Mouse (Mus musculus): Measurements from ENCODE around the gene Cdc45. TPM values are rescaled to one million over a fixed set of nuclear protein-coding genes. Genes with fewer than 3 reads are reported as not detected.
"Not testable (repeated sequence)": the region's sequence is repeated elsewhere in the genome, so short reads cannot be mapped to it uniquely, and the experiment has no call there.

The Cdc45 gene
- polyA plus RNA-seq (2014; fragmentation: Nextera tagmentation; extraction: Ambion mirVana) = 71.8 and 83.1 TPM in 2 replicates

- under 1% methylated on average over 42 of the region's 42 CpGs for WGBS
- Histone ChIP-seq H3K9ac (replicated peaks; ENCODE audit: low read length) (peak within 1 kb of the TSS; percentile 73), H3K36me3 (replicated peaks; ENCODE audit: control insufficient read depth, insufficient read depth, low read depth, low read length) (no peaks in the 10 kb centered on the region), H3K4me3 (ENCODE audit: low read depth, low read length) (peak within 1 kb of the TSS; percentile 67), H3K9me3 (replicated peaks; ENCODE audit: control insufficient read depth, low read length) (no peaks in the 10 kb centered on the region), H3K4me2 (ENCODE audit: low read depth, low read length) (peak within 1 kb of the TSS; percentile 81), H3K4me1 (ENCODE audit: control insufficient read depth, insufficient read depth, low read length) (no peaks in the 10 kb centered on the region), H3K27me3 (ENCODE audit: control insufficient read depth, insufficient read depth, low read length) (no peaks in the 10 kb centered on the region), H3K27ac (replicated peaks; ENCODE audit: low read depth, low read length) (no peak within 1 kb of the TSS)
- ATAC-seq (replicated peaks; ENCODE audit: insufficient number of reproducible peaks, low FRiP score, low TSS enrichment, low read depth) = peak; percentile 94
- peak; percentile 94 for DNase-seq (ENCODE audit: low spot score)
Observed at GRCm38 (mm10) chr16:18811468-18812384, at the start of gene Cdc45, which contains the start of gene Ufd1. Cdc45 (minus strand) TSS chr16:18811987. Ufd1 (plus strand) TSS chr16:18811779.

- no peak overlapping the region for H3K4me2 ChIP-seq (ENCODE audit: low read depth, low read length)
Observed at GRCm38 (mm10) chr16:18860186-18860585, 48.4 kb upstream of the Cdc45 start.

GRCm38 (mm10) chr16:18858551-18858950 is 46.8 kb upstream of the Cdc45 start:
- Histone ChIP-seq H3K4me1 (ENCODE audit: control insufficient read depth, insufficient read depth, low read length) (no peaks in the 10 kb centered on the region), H3K27ac (replicated peaks; ENCODE audit: low read depth, low read length) (no peak overlapping the region), H3K36me3 (replicated peaks; ENCODE audit: control insufficient read depth, insufficient read depth, low read depth, low read length) (no peaks in the 10 kb centered on the region), H3K9ac (replicated peaks; ENCODE audit: low read length) (no peak overlapping the region), H3K4me2 (ENCODE audit: low read depth, low read length) (no peak overlapping the region), H3K9me3 (replicated peaks; ENCODE audit: control insufficient read depth, low read length) (no peaks in the 10 kb centered on the region), H3K27me3 (ENCODE audit: control insufficient read depth, insufficient read depth, low read length) (no peaks in the 10 kb centered on the region), H3K4me3 (ENCODE audit: low read depth, low read length) (no peak overlapping the region)
- DNase-seq (ENCODE audit: low spot score) (peak; percentile 49), ATAC-seq (replicated peaks; ENCODE audit: insufficient number of reproducible peaks, low FRiP score, low TSS enrichment, low read depth) (no peak)

More at GRCm38 (mm10) chr16:18860186-18860585, 48.4 kb upstream of the Cdc45 start:
- H3K36me3 ChIP-seq (replicated peaks; ENCODE audit: control insufficient read depth, insufficient read depth, low read depth, low read length) = no peaks in the 10 kb centered on the region
- ATAC-seq (replicated peaks; ENCODE audit: insufficient number of reproducible peaks, low FRiP score, low TSS enrichment, low read depth) (no peak), DNase-seq (ENCODE audit: low spot score) (no peak)
- no peak overlapping the region for H3K9ac ChIP-seq (replicated peaks; ENCODE audit: low read length)
- H3K9me3 ChIP-seq (replicated peaks; ENCODE audit: control insufficient read depth, low read length) = no peaks in the 10 kb centered on the region
- no peak overlapping the region for H3K27ac ChIP-seq (replicated peaks; ENCODE audit: low read depth, low read length)
- no peaks in the 10 kb centered on the region for H3K27me3 ChIP-seq (ENCODE audit: control insufficient read depth, insufficient read depth, low read length)
- no peak overlapping the region for H3K4me3 ChIP-seq (ENCODE audit: low read depth, low read length)
- WGBS = 70% methylated on average over 1 of the region's 1 CpGs
- no peaks in the 10 kb centered on the region for H3K4me1 ChIP-seq (ENCODE audit: control insufficient read depth, insufficient read depth, low read length)

- not testable (repeated sequence) for H3K9ac ChIP-seq (replicated peaks; ENCODE audit: low read length); H3K27me3 ChIP-seq (ENCODE audit: control insufficient read depth, insufficient read depth, low read length); H3K4me2 ChIP-seq (ENCODE audit: low read depth, low read length); ATAC-seq (replicated peaks; ENCODE audit: insufficient number of reproducible peaks, low FRiP score, low TSS enrichment, low read depth); H3K27ac ChIP-seq (replicated peaks; ENCODE audit: low read depth, low read length); DNase-seq (ENCODE audit: low spot score); H3K4me3 ChIP-seq (ENCODE audit: low read depth, low read length); H3K4me1 ChIP-seq (ENCODE audit: control insufficient read depth, insufficient read depth, low read length); H3K36me3 ChIP-seq (replicated peaks; ENCODE audit: control insufficient read depth, insufficient read depth, low read depth, low read length); H3K9me3 ChIP-seq (replicated peaks; ENCODE audit: control insufficient read depth, low read length)
- 88% methylated on average over 16 of the region's 17 CpGs for WGBS
Observed at GRCm38 (mm10) chr16:18849521-18850190, 37.9 kb upstream of the Cdc45 start.

GRCm38 (mm10) chr16:18846301-18846820 is 34.6 kb upstream of the Cdc45 start:
- Histone ChIP-seq H3K27me3 (ENCODE audit: control insufficient read depth, insufficient read depth, low read length) (no peaks in the 10 kb centered on the region), H3K27ac (replicated peaks; ENCODE audit: low read depth, low read length) (no peak overlapping the region), H3K4me3 (ENCODE audit: low read depth, low read length) (no peak overlapping the region), H3K9me3 (replicated peaks; ENCODE audit: control insufficient read depth, low read length) (no peaks in the 10 kb centered on the region), H3K36me3 (replicated peaks; ENCODE audit: control insufficient read depth, insufficient read depth, low read depth, low read length) (no peaks in the 10 kb centered on the region), H3K4me1 (ENCODE audit: control insufficient read depth, insufficient read depth, low read length) (no peaks in the 10 kb centered on the region), H3K4me2 (ENCODE audit: low read depth, low read length) (no peak overlapping the region), H3K9ac (replicated peaks; ENCODE audit: low read length) (no peak overlapping the region)
- 85% methylated on average over 15 of the region's 15 CpGs for WGBS
- no peak for DNase-seq (ENCODE audit: low spot score)
- ATAC-seq (replicated peaks; ENCODE audit: insufficient number of reproducible peaks, low FRiP score, low TSS enrichment, low read depth) = no peak

- no peaks in the 10 kb centered on the region for H3K27me3 ChIP-seq (ENCODE audit: control insufficient read depth, insufficient read depth, low read length)
- no peaks in the 10 kb centered on the region for H3K4me1 ChIP-seq (ENCODE audit: control insufficient read depth, insufficient read depth, low read length)
- no peak overlapping the region for H3K4me2 ChIP-seq (ENCODE audit: low read depth, low read length)
- H3K9me3 ChIP-seq (replicated peaks; ENCODE audit: control insufficient read depth, low read length) = no peaks in the 10 kb centered on the region
- H3K9ac ChIP-seq (replicated peaks; ENCODE audit: low read length) = no peak overlapping the region
- H3K4me3 ChIP-seq (ENCODE audit: low read depth, low read length) = no peak overlapping the region
- ATAC-seq (replicated peaks; ENCODE audit: insufficient number of reproducible peaks, low FRiP score, low TSS enrichment, low read depth) (no peak), DNase-seq (ENCODE audit: low spot score) (no peak)
- H3K27ac ChIP-seq (replicated peaks; ENCODE audit: low read depth, low read length) = no peak overlapping the region
- WGBS = 92% methylated on average over 4 of the region's 4 CpGs
- no peaks in the 10 kb centered on the region; the same call in 1 of the 2 replicates for H3K36me3 ChIP-seq (replicated peaks; ENCODE audit: control insufficient read depth, insufficient read depth, low read depth, low read length)
Observed at GRCm38 (mm10) chr16:18838346-18838745, 26.6 kb upstream of the Cdc45 start.

- no peak within 1 kb of the TSS; the same call in 1 of the 2 replicates for H3K27ac ChIP-seq (replicated peaks; ENCODE audit: low read depth, low read length)
Observed at GRCm38 (mm10) chr16:18836468-18837208, 24.9 kb upstream of the Cdc45 start, which contains the start of the genes 2510002D24Rik and Gm28539. 2510002D24Rik (plus strand) TSS chr16:18836578. Gm28539 (plus strand) TSS chr16:18836584.

More at GRCm38 (mm10) chr16:18836468-18837208, 24.9 kb upstream of the Cdc45 start, which contains the start of the genes 2510002D24Rik and Gm28539:
- ATAC-seq (replicated peaks; ENCODE audit: insufficient number of reproducible peaks, low FRiP score, low TSS enrichment, low read depth) = peak; percentile 99
- Histone ChIP-seq H3K9me3 (replicated peaks; ENCODE audit: control insufficient read depth, low read length) (no peaks in the 10 kb centered on the region), H3K27me3 (ENCODE audit: control insufficient read depth, insufficient read depth, low read length) (no peaks in the 10 kb centered on the region), H3K9ac (replicated peaks; ENCODE audit: low read length) (peak within 1 kb of the TSS; percentile 91), H3K4me2 (ENCODE audit: low read depth, low read length) (peak within 1 kb of the TSS; percentile 61), H3K4me1 (ENCODE audit: control insufficient read depth, insufficient read depth, low read length) (no peaks in the 10 kb centered on the region), H3K4me3 (ENCODE audit: low read depth, low read length) (peak within 1 kb of the TSS; percentile 88), H3K36me3 (replicated peaks; ENCODE audit: control insufficient read depth, insufficient read depth, low read depth, low read length) (no peaks in the 10 kb centered on the region; the same call in 1 of the 2 replicates)
- under 1% methylated on average over 46 of the region's 46 CpGs for WGBS
- DNase-seq (ENCODE audit: low spot score) = peak; percentile 94
